Mouse (Mus musculus) ES-Bruce4 (cell line): ENCODE results near the gene Nos1ap. TPM values are rescaled to one million over a fixed set of nuclear protein-coding genes. Genes with fewer than 3 reads are reported as not detected.

Experiments
- H3K27ac ChIP-seq: 2 replicates; pipeline ENCODE4 v1.5.1; 2012; ENCODE audit warnings: low read length, inconsistent platforms; ENCODE audit not compliant: insufficient read depth
- H3K27me3 ChIP-seq: 2 replicates; pipeline ENCODE4 v1.6.1; 2012; ENCODE audit warnings: mild to moderate bottlenecking, low read length, inconsistent platforms; ENCODE audit not compliant: control insufficient read depth, poor library complexity, insufficient read depth, severe bottlenecking
- H3K36me3 ChIP-seq: 2 replicates; pipeline ENCODE4 v1.6.1; 2012; ENCODE audit warnings: inconsistent platforms, mild to moderate bottlenecking, low read length, moderate library complexity; ENCODE audit not compliant: control insufficient read depth, poor library complexity, insufficient read depth, severe bottlenecking
- H3K4me1 ChIP-seq: one replicate; pipeline ENCODE4 v1.8.1; 2011; ENCODE audit warnings: low read length; ENCODE audit not compliant: control insufficient read depth, insufficient read depth
- H3K4me3 ChIP-seq: 2 replicates; pipeline ENCODE4 v1.5.1; 2011; ENCODE audit warnings: low read depth, mild to moderate bottlenecking, low read length
- H3K9ac ChIP-seq: 2 replicates; pipeline ENCODE4 v1.6.1; 2012; ENCODE audit warnings: low read depth, mild to moderate bottlenecking, inconsistent platforms; ENCODE audit not compliant: poor library complexity, severe bottlenecking
- H3K9me3 ChIP-seq: replicated peaks from 2 replicates; pipeline ENCODE4 v1.6.1; 2012; ENCODE audit warnings: mild to moderate bottlenecking, low read length, inconsistent platforms; ENCODE audit not compliant: control insufficient read depth, poor library complexity, insufficient read depth, severe bottlenecking
- CTCF ChIP-seq: IDR thresholded peaks from one replicate; pipeline ENCODE4 v1.8.1; 2011; ENCODE audit warnings: low read depth, low read length
- EP300 ChIP-seq: IDR thresholded peaks from 2 replicates; pipeline ENCODE4 v1.6.1; 2011; ENCODE audit warnings: low read depth, low read length; ENCODE audit not compliant: insufficient read depth
- POLR2A ChIP-seq: IDR thresholded peaks from one replicate; pipeline ENCODE4 v1.8.1; 2011; ENCODE audit warnings: low read length; ENCODE audit not compliant: insufficient read depth
- polyA plus RNA-seq: library from polyadenylated mRNA; stranded (reverse); fragments of >200 nt; gene quantifications from 2 replicates; pipeline ENCODE4 v1.2.4, GENCODE M21; 2011; ENCODE audit warnings: low read depth; ENCODE audit not compliant: missing spikeins, insufficient read depth, insufficient read length

Gene Nos1ap
- polyA plus RNA-seq, 1 experiment: 4.6 TPM

DNA sequence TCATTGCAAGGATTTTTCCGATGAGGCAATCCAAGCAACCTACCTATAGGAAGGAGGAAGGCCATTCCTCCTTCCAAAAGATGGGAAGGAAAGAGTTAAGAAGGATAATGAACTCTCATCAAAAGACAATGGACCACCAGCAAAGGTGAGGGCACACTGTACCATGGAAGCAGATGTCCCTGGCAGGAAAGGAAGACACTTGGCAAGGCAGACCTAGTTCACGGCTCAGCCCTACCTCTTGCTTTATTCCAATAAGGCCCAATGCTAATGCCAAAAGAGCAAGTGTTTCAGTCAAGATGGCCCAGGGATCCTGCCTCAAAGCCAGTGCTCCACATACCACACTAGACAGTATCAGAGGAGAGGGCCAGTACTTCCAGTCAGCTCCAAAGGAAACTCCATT lies 58.4 kb downstream of the Nos1ap start:
- no peaks in the 10 kb centered on the region for H3K36me3 ChIP-seq
- no peaks in the 10 kb centered on the region for H3K9me3 ChIP-seq
- no peaks in the 10 kb centered on the region for H3K27me3 ChIP-seq
- H3K9ac ChIP-seq: no peak overlapping the region
- H3K4me3 ChIP-seq: no peak overlapping the region
- H3K4me1 ChIP-seq: no peaks in the 10 kb centered on the region
- H3K27ac ChIP-seq: no peak overlapping the region
- TF ChIP-seq CTCF (no peak), POLR2A (no peak), EP300 (no peak)

DNA sequence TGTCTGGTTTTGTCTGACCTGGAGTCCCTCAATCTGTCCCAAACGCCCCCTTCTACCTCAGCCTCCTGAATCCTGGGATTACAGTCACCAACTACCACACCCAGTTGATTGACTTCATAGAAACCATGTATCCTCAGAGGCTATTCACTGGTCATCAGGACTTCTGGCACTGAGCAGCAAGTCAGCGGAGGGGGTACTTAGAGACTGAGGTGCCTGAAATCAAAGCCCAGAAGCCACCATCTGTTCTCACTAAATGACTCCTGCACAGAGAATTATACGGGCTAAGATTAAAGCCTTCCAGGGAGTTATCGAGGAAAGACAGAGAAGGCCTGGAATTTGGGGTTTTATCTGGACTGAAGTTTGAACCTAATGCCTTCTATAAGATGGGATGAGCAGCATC lies 59.2 kb downstream of the Nos1ap start:
- no peak for TF ChIP-seq CTCF
- Histone ChIP-seq H3K27ac (no peak overlapping the region), H3K4me1 (no peaks in the 10 kb centered on the region), H3K36me3 (no peaks in the 10 kb centered on the region), H3K9me3 (no peaks in the 10 kb centered on the region), H3K9ac (no peak overlapping the region), H3K4me3 (no peak overlapping the region), H3K27me3 (no peaks in the 10 kb centered on the region)

DNA sequence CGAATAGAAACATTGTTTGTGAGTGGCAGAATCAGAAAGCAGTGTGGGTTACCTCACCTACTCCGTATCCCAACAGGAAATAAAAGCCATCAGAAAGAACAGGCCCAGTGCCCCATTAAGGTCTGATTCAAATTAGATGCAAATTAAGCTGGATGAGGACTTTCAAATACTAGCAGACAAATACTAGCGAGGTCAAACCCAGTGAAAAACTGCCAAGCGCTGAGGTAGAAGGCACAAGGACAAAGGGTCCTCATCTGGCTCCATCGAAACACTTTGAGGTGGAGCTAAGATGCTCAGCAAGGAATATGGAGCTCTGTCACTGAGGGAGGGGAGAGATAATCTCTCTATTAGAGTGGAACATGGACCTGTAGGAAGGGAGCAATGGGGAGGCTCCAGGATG lies 66.8 kb downstream of the Nos1ap start:
- no peaks in the 10 kb centered on the region for H3K36me3 ChIP-seq
- H3K27ac ChIP-seq: no peak overlapping the region
- no peak for TF ChIP-seq EP300
- TF ChIP-seq CTCF: no peak
- TF ChIP-seq POLR2A: no peak
- H3K9ac ChIP-seq: no peak overlapping the region
- no peak overlapping the region for H3K4me3 ChIP-seq
- H3K4me1 ChIP-seq: no peaks in the 10 kb centered on the region
- no peaks in the 10 kb centered on the region for H3K9me3 ChIP-seq
- H3K27me3 ChIP-seq: no peaks in the 10 kb centered on the region

DNA sequence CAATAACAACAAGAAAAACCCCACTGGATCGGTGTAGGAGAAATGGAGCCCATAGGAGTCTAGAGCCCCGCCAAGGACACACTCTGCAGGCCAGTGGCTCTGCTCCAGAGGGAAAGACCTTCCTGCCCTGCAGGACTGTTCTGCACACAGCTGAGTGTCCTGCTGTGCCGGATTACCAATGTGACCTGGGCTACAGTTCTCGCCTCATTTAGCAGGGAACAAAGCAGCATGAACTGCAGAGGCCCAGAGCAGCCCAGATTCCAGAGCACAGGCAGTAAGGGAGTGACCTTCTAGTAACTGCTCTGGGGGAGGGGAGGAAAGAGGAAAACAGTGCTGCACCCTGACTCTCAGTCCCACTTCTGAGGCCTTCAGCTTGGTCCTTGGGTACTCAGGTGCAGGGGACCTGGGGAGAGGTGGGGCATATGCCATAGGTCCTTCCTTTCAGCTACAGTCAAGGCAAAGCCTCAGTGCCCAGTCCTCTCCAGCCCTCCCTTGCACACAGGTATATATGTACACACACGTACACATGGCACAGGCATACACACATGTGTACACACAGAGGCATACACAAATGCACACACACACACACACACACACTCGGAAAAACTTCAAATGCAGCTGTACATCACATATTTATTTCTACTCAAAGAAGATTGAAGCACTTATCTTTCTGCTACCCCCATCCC lies 68.0 kb downstream of the Nos1ap start:
- Histone ChIP-seq H3K4me1 (no peaks in the 10 kb centered on the region), H3K4me3 (no peak overlapping the region), H3K27ac (no peak overlapping the region), H3K9me3 (no peaks in the 10 kb centered on the region), H3K36me3 (no peaks in the 10 kb centered on the region), H3K9ac (no peak overlapping the region), H3K27me3 (no peaks in the 10 kb centered on the region)
- TF ChIP-seq EP300 (peak; percentile 67), CTCF (no peak)

DNA sequence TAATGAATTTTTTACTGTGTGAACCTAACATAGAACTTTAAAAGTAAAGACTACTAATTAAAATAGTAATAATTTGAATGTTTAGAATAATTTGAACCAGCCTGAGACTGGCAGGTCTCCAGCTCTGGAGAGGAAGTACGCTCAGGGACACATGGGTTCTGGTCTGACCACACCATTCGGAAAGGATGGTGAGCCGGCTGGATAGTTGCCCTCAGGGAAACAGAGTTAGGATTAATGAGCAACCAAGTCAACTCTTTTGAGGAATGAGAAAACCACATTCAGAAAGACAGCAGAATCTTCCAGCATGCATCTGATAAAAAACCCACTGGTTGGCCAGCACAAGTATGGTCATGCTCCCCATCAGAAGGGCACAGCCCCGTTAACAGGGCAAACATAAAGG lies 69.5 kb downstream of the Nos1ap start:
- no peaks in the 10 kb centered on the region for H3K4me1 ChIP-seq
- H3K9me3 ChIP-seq: no peaks in the 10 kb centered on the region
- TF ChIP-seq CTCF (no peak), POLR2A (no peak), EP300 (no peak)
- H3K9ac ChIP-seq: no peak overlapping the region
- no peak overlapping the region for H3K27ac ChIP-seq
- H3K27me3 ChIP-seq: no peaks in the 10 kb centered on the region
- H3K4me3 ChIP-seq: no peak overlapping the region
- no peaks in the 10 kb centered on the region for H3K36me3 ChIP-seq

DNA sequence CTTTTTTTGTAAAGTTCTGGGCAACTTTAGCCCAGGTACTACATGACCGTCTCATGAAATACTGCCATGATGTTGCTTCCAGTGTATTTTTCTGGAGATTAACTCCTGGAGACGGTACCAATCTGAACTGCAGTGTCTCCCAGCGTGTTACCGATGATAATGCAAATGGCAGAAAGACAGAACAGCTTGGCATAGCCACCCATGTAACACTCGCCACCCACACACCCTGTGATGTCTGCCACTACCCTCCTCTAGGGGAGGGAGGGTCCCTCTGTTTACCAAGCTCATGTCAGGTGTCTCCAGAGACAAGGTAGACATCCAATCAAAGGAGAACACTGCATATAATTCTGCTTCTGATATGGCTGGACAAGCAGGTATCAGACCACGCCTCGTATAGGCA lies 70.0 kb downstream of the Nos1ap start:
- TF ChIP-seq POLR2A: no peak
- no peak for TF ChIP-seq EP300
- Histone ChIP-seq H3K9ac (no peak overlapping the region), H3K4me3 (no peak overlapping the region), H3K9me3 (no peaks in the 10 kb centered on the region), H3K27ac (no peak overlapping the region), H3K4me1 (no peaks in the 10 kb centered on the region), H3K27me3 (no peaks in the 10 kb centered on the region), H3K36me3 (no peaks in the 10 kb centered on the region)
